Mouse (Mus musculus): ENCODE measurements at regions not wholly inside any gene's neighbourhood (a gene's known extent, or its start where the extent isn't known, plus 50 kb on each side); places are given as distances from the start of the nearest gene placed in this dataset.

DNA sequence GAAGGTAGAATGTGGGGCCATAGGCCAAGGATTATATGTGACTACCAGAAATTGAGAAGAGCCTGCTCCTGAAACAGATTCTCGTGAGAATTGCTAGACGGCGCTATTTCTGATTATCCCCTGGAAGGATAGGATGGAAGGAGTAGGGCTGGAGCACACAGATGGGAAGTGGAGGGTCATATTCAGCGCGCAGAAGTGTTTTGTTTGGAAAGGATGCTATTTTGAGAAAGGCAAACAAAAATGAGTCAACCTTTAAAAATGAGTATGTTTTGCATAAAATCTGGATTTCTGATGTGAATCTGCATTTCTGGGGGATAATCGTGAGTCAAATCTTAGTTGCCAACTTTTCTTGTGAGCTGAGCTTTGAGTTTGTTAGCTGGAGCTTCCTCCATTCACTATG lies 58.1 kb upstream of the Fshb start:
- Histone ChIP-seq H3K9ac (ENCODE audit: low read depth, low read length) (no peak overlapping the region), H3K27ac (no peak overlapping the region), H3K4me3 (replicated peaks; ENCODE audit: low read depth, low read length) (no peak overlapping the region), H3K36me3 (ENCODE audit: insufficient read depth, low read length) (no peaks in the 10 kb centered on the region), H3K27me3 (ENCODE audit: insufficient read depth, low read length) (no peaks in the 10 kb centered on the region), H3K4me2 (ENCODE audit: low read length) (no peak overlapping the region), H3K4me1 (replicated peaks; ENCODE audit: insufficient read depth, low read length) (no peaks in the 10 kb centered on the region), H3K9me3 (replicated peaks; ENCODE audit: low read length) (no peaks in the 10 kb centered on the region)
- 86% methylated on average over 6 of the region's 6 CpGs for WGBS
- DNase-seq (ENCODE audit: low spot score) (no peak), ATAC-seq (replicated peaks; ENCODE audit: low FRiP score, low read depth) (no peak)
- no peak for TF ChIP-seq CTCF (IDR thresholded peaks at IDR 0.05; ENCODE audit: low read depth)

DNA sequence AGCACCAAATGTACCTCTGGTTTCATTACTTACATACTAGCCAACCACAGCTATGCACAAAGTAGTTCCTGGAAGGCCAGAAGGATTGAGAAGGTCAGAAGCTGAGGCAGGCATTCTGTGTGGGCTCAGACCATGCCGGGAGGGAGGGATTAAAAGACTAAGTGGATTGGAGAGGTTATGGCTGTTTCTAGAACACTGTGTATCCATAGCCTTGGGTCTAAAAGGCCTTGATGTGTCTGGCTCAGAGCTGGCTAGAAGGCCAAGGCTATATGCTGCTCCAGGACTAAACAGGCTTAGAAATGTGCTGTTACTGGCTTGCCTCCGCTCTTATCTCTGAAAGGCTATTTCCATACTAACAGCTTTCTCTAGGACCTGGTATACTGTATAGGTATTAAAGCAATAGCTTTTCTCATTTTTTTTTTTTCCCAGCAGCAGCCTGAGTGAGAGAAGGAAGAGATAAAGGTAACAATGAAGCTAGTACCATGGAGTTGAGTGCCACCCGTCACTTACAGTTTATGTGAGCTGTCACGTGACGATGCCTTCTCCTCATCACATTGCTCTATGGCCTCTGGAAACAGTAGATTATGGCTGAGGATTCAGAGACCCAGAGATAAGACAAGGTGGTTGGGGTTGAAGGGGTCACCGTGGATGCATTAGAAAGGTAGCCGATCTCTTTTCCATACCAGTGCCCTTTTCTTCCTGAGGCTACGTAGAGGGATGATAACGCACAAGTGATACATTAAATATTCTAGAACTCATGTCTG lies 59.4 kb upstream of the Fshb start:
- WGBS = 90% methylated on average over 9 of the region's 9 CpGs
- no peak overlapping the region for H3K9ac ChIP-seq (ENCODE audit: low read depth, low read length)
- no peak for TF ChIP-seq CTCF (IDR thresholded peaks at IDR 0.05; ENCODE audit: low read depth)

DNA sequence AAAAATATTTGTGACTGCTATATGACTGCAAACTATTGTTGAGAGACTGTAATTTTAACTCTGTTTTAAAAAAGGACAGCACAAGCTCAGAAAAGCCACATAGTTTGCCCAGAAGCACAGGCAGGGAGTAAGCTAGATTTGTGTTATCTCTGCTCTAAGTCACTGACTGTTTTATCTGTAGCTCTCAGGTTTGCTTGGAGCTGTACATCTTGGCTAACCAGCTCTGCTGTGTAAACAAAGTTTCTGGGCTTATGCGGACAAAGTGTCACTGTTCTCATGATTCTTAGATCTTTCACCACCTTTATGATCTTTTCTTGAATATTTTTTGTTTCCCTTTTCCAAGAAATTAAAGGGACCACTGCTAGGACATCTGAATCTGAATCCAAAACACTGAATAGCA lies 60.2 kb upstream of the Fshb start:
- Histone ChIP-seq H3K9me3 (replicated peaks; ENCODE audit: low read length) (no peaks in the 10 kb centered on the region), H3K27ac (no peak overlapping the region), H3K4me1 (replicated peaks; ENCODE audit: insufficient read depth, low read length) (no peaks in the 10 kb centered on the region), H3K4me3 (replicated peaks; ENCODE audit: low read depth, low read length) (no peak overlapping the region), H3K27me3 (ENCODE audit: insufficient read depth, low read length) (no peaks in the 10 kb centered on the region), H3K9ac (ENCODE audit: low read depth, low read length) (no peak overlapping the region), H3K36me3 (ENCODE audit: insufficient read depth, low read length) (no peaks in the 10 kb centered on the region), H3K4me2 (ENCODE audit: low read length) (no peak overlapping the region)
- TF ChIP-seq CTCF (IDR thresholded peaks at IDR 0.05; ENCODE audit: low read depth) = no peak
- WGBS = 43% methylated on average over 1 of the region's 1 CpGs
- DNase-seq (ENCODE audit: low spot score) (no peak), ATAC-seq (replicated peaks; ENCODE audit: low FRiP score, low read depth) (no peak)

More for the DNA sequence above, 59.4 kb upstream of the Fshb start:
- Histone ChIP-seq H3K27ac (no peak overlapping the region), H3K4me3 (replicated peaks; ENCODE audit: low read depth, low read length) (no peak overlapping the region), H3K4me2 (ENCODE audit: low read length) (no peak overlapping the region), H3K36me3 (ENCODE audit: insufficient read depth, low read length) (no peaks in the 10 kb centered on the region), H3K4me1 (replicated peaks; ENCODE audit: insufficient read depth, low read length) (no peaks in the 10 kb centered on the region), H3K9me3 (replicated peaks; ENCODE audit: low read length) (no peaks in the 10 kb centered on the region), H3K27me3 (ENCODE audit: insufficient read depth, low read length) (no peaks in the 10 kb centered on the region)
- no peak for DNase-seq (ENCODE audit: low spot score)
- ATAC-seq (replicated peaks; ENCODE audit: low FRiP score, low read depth) = no peak

DNA sequence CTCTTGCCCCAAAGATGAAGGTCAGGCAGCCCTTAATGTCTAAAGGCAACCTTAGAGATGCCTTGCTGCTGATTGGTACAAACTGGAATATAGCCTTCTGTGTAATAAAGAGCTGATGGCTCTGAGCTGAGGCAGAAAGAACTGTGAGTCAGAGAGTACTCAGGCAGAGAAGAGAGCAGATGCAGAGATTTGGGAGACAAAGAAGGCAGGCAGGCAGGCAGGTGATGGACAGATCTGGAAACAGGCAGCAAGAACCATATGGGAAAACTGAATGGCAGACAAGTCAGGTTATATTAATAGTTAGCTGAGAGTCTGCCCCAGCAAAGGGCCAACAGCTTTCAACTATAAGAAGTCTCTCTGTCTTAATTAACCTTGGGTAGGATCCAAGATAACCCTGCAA lies 73.7 kb upstream of the Fshb start:
- Histone ChIP-seq H3K4me1 (replicated peaks; ENCODE audit: insufficient read depth, low read length) (no peaks in the 10 kb centered on the region), H3K27me3 (ENCODE audit: insufficient read depth, low read length) (no peaks in the 10 kb centered on the region), H3K36me3 (ENCODE audit: insufficient read depth, low read length) (no peaks in the 10 kb centered on the region), H3K4me2 (ENCODE audit: low read length) (no peak overlapping the region), H3K27ac (no peak overlapping the region), H3K4me3 (replicated peaks; ENCODE audit: low read depth, low read length) (no peak overlapping the region), H3K9me3 (replicated peaks; ENCODE audit: low read length) (no peaks in the 10 kb centered on the region), H3K9ac (ENCODE audit: low read depth, low read length) (no peak overlapping the region)
- TF ChIP-seq CTCF (IDR thresholded peaks at IDR 0.05; ENCODE audit: low read depth) = no peak
- ATAC-seq (replicated peaks; ENCODE audit: low FRiP score, low read depth) (no peak), DNase-seq (ENCODE audit: low spot score) (no peak)

DNA sequence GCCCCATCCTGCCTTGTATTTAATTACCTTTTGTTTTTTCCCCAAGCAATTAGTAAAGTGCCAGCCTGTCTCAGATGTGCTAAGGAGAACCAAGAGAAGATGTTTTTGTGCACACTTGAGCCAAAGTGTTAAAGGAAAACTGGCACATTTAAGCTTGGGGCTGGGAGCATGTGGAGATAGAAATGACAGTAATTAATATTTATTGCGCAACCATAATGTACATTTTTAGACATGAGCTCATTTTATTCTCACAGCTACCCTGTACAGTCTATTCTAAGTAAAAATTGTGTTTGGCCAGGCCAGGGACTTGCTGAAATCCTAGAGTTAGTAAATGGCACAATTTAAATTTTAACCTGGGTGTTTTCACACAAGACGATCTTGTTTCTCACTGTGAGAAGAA lies 89.9 kb upstream of the Fshb start:
- WGBS = 83% methylated on average over 2 of the region's 2 CpGs

DNA sequence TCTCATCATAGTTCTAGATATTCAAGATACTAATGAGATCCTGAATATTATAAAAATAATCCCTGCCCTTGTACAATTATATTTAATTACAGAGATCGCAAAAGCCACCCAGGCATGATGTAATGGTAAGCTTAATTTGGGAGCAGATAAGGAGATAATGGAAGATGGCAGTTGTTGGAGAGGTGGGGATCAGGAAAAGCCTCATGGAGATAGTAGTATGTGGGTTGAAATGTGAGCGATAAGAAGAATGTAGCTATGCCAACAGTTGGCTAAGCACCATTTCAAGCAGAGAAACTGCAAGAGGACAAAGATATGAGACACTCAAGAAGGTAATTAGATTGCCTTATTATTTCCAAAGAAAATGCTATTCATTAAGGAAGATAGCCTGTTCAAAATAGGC lies 90.4 kb upstream of the Fshb start:
- no peak for ATAC-seq (replicated peaks; ENCODE audit: low FRiP score, low read depth)
- no peak overlapping the region for H3K9ac ChIP-seq (ENCODE audit: low read depth, low read length)
- no peak overlapping the region for H3K4me2 ChIP-seq (ENCODE audit: low read length)
- H3K4me3 ChIP-seq (replicated peaks; ENCODE audit: low read depth, low read length) = no peak overlapping the region
- no peaks in the 10 kb centered on the region for H3K36me3 ChIP-seq (ENCODE audit: insufficient read depth, low read length)
- TF ChIP-seq CTCF (IDR thresholded peaks at IDR 0.05; ENCODE audit: low read depth) = no peak
- WGBS = 89% methylated on average over 2 of the region's 2 CpGs
- no peaks in the 10 kb centered on the region for H3K27me3 ChIP-seq (ENCODE audit: insufficient read depth, low read length)
- no peak overlapping the region for H3K27ac ChIP-seq
- no peak for DNase-seq (ENCODE audit: low spot score)
- H3K4me1 ChIP-seq (replicated peaks; ENCODE audit: insufficient read depth, low read length) = no peaks in the 10 kb centered on the region
- H3K9me3 ChIP-seq (replicated peaks; ENCODE audit: low read length) = no peaks in the 10 kb centered on the region

More for the DNA sequence above, 89.9 kb upstream of the Fshb start:
- no peak overlapping the region for H3K4me2 ChIP-seq (ENCODE audit: low read length)
- no peak overlapping the region for H3K27ac ChIP-seq
- no peak for TF ChIP-seq CTCF (IDR thresholded peaks at IDR 0.05; ENCODE audit: low read depth)
- no peaks in the 10 kb centered on the region for H3K4me1 ChIP-seq (replicated peaks; ENCODE audit: insufficient read depth, low read length)
- DNase-seq (ENCODE audit: low spot score) = no peak
- H3K9me3 ChIP-seq (replicated peaks; ENCODE audit: low read length) = no peaks in the 10 kb centered on the region
- H3K36me3 ChIP-seq (ENCODE audit: insufficient read depth, low read length) = no peaks in the 10 kb centered on the region
- no peaks in the 10 kb centered on the region for H3K27me3 ChIP-seq (ENCODE audit: insufficient read depth, low read length)
- H3K4me3 ChIP-seq (replicated peaks; ENCODE audit: low read depth, low read length) = no peak overlapping the region
- H3K9ac ChIP-seq (ENCODE audit: low read depth, low read length) = no peak overlapping the region
- ATAC-seq (replicated peaks; ENCODE audit: low FRiP score, low read depth) = no peak

DNA sequence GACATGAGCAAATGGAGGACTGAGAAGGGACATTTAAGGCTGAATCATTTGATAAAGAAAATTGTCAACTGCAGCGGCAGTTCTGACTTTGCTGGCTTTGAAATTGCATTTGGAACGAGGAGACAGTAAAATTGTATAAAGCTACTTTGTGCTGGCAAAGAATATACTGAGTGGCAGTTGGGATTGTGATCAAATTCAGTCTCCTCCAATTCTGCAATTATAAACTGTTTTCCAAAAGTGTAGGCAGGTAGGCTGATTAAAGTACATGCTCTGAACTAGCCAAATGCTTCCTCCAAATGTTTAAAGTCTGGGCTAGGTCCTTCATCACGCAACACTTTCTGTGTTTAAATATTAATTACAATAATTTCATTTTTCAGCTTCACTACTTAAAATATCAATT lies 90.9 kb upstream of the Fshb start:
- Histone ChIP-seq H3K4me1 (replicated peaks; ENCODE audit: insufficient read depth, low read length) (no peaks in the 10 kb centered on the region), H3K36me3 (ENCODE audit: insufficient read depth, low read length) (no peaks in the 10 kb centered on the region), H3K27me3 (ENCODE audit: insufficient read depth, low read length) (no peaks in the 10 kb centered on the region), H3K4me2 (ENCODE audit: low read length) (no peak overlapping the region), H3K9me3 (replicated peaks; ENCODE audit: low read length) (no peaks in the 10 kb centered on the region), H3K9ac (ENCODE audit: low read depth, low read length) (no peak overlapping the region), H3K27ac (no peak overlapping the region), H3K4me3 (replicated peaks; ENCODE audit: low read depth, low read length) (no peak overlapping the region)
- ATAC-seq (replicated peaks; ENCODE audit: low FRiP score, low read depth) (no peak), DNase-seq (ENCODE audit: low spot score) (no peak)
- no peak for TF ChIP-seq CTCF (IDR thresholded peaks at IDR 0.05; ENCODE audit: low read depth)
- WGBS = 84% methylated on average over 3 of the region's 3 CpGs

Measured in kidney, postnatal 0 days (tissue).